Mouse (Mus musculus): ENCODE data around the gene Cyp2c40.

- no peak for TF ChIP-seq CTCF (IDR thresholded peaks at IDR 0.05; ENCODE audit: control insufficient read depth, insufficient read depth, low read length)
- TF ChIP-seq POLR2A (IDR thresholded peaks at IDR 0.05; ENCODE audit: borderline replicate concordance, control insufficient read depth, low read depth, low read length): no peak
Measured at GRCm38 (mm10) chr19:39745357-39745756, 67.3 kb downstream of the Cyp2c40 start.
